Mouse (Mus musculus): ENCODE results near the gene Panx1. TPM values are rescaled to one million over a fixed set of nuclear protein-coding genes. Genes with fewer than 3 reads are reported as not detected.

Gene Panx1
- total RNA-seq, 1 experiment, result 25.0 TPM

DNA sequence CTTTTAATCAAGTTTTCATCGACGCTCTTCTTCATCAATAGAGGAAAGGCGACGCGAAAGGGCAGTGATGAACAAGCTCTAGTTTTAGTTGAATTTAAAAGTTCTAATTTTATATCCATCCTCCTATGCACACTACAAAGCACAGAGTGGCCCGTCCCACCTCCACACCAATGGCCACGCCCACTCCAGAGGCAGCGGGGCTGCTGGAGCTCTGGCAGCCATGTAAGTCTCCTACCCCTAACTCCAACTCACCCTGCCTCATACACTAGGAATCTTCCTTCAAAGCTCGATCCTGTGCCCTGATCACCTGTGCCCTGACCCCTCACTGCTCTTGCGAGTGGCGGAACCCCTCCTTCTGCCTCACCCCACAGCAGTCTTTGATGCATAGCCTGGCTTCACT, 3.7 kb downstream of the Panx1 start:
- in situ Hi-C loops (cut with MboI; ENCODE audit: low sequenced_read_pairs in 2 of 2, unreplicated experiment in 2 of 2), result no loop called here
- Histone ChIP-seq H3K36me3 (ENCODE audit: control insufficient read depth, insufficient read depth, low read length, poor library complexity, severe bottlenecking) (no peaks in the 10 kb centered on the region), H3K9me3 (ENCODE audit: control insufficient read depth, insufficient read depth, low read depth, low read length) (no peaks in the 10 kb centered on the region)

DNA sequence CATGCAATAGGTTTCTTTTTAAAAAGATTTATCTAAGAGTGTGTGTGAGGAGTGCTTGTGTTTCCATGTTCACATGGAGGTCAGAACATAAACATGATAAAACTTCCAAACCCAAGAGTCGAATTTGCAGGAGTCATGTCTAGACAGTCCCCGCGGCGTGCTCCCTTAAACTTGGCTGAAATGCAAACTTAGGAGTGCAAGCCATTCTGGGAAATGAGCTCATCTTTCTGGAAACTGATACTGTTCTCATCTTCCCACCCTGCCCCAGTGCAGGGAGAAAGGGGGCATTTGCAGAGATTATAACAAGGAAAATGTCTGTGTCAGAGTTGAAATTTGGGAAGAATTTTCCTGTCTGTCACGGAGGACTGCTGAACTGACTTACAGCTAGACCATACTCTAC, 5.4 kb downstream of the Panx1 start:
- no peak for DNase-seq (ENCODE audit: low read depth, low spot score)
- Histone ChIP-seq H3K9me3 (ENCODE audit: control insufficient read depth, insufficient read depth, low read depth, low read length) (no peaks in the 10 kb centered on the region), H3K27ac (ENCODE audit: insufficient read depth, low read depth, low read length, poor library complexity, severe bottlenecking) (no peak overlapping the region), H3K4me1 (ENCODE audit: control insufficient read depth in 2 of 2, insufficient read depth in 2 of 2, low read length in 2 of 2, poor library complexity in 1 of 2) (peaks cover 0 to 2% of the 10 kb centered on the region in 2 experiments; a peak in 1 of 4 replicates), H3K9ac (ENCODE audit: insufficient read depth, low read depth, low read length, poor library complexity, severe bottlenecking) (no peak overlapping the region), H3K36me3 (ENCODE audit: control insufficient read depth, insufficient read depth, low read length, poor library complexity, severe bottlenecking) (no peaks in the 10 kb centered on the region), H3K4me3 (ENCODE audit: insufficient read depth in 1 of 2, low read depth in 1 of 2, low read length in 2 of 2, poor library complexity in 1 of 2, severe bottlenecking in 1 of 2) (no peak overlapping the region)
- in situ Hi-C loops (cut with MboI; ENCODE audit: low sequenced_read_pairs in 2 of 2, unreplicated experiment in 2 of 2), result no loop called here
- TF ChIP-seq HCFC1 (IDR thresholded peaks at IDR 0.05; ENCODE audit: borderline replicate concordance, insufficient read depth, low read length) (no peak), ZC3H11A (IDR thresholded peaks at IDR 0.05; ENCODE audit: borderline replicate concordance, low read depth, low read length) (no peak), CHD2 (IDR thresholded peaks at IDR 0.05; ENCODE audit: low read depth, low read length) (no peak), ZNF384 (IDR thresholded peaks at IDR 0.05; ENCODE audit: low read depth, low read length) (no peak), MAFK (IDR thresholded peaks at IDR 0.05; ENCODE audit: insufficient read depth, low read depth, low read length) (no peak)

More for the DNA sequence above, 3.7 kb downstream of the Panx1 start:
- peaks cover 0 to 2% of the 10 kb centered on the region in 2 experiments; a peak in 1 of 4 replicates for H3K4me1 ChIP-seq (ENCODE audit: control insufficient read depth in 2 of 2, insufficient read depth in 2 of 2, low read length in 2 of 2, poor library complexity in 1 of 2)
- TF ChIP-seq ZNF384 (IDR thresholded peaks at IDR 0.05; ENCODE audit: low read depth, low read length) (no peak), ZC3H11A (IDR thresholded peaks at IDR 0.05; ENCODE audit: borderline replicate concordance, low read depth, low read length) (no peak), MAFK (IDR thresholded peaks at IDR 0.05; ENCODE audit: insufficient read depth, low read depth, low read length) (no peak)
- no peak for DNase-seq (ENCODE audit: low read depth, low spot score)
- H3K27ac ChIP-seq (ENCODE audit: insufficient read depth, low read depth, low read length, poor library complexity, severe bottlenecking), result no peak overlapping the region
- no peak overlapping the region for H3K4me3 ChIP-seq (ENCODE audit: insufficient read depth in 1 of 2, low read depth in 1 of 2, low read length in 2 of 2, poor library complexity in 1 of 2, severe bottlenecking in 1 of 2)
- H3K9ac ChIP-seq (ENCODE audit: insufficient read depth, low read depth, low read length, poor library complexity, severe bottlenecking), result no peak overlapping the region

DNA sequence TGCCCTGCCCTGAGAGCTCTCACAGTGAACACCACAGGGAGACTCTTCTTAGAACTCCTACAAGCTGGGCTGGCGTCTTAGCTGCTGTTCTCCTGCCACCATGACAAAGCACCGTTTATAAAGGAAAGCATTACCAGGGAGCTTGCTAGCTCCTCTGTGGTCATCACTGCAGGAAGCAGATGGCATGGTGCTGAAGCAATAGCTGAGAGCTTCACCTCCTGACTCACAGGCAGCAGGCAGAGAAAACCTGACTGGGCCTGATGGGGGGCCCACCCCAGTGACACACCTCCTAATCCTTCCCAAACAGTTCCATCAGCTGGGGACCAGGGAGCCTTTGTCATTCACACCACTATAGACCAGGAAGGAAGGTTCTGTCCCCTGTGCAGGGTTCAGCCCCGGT, 7.6 kb downstream of the Panx1 start:
- H3K27ac ChIP-seq (ENCODE audit: insufficient read depth, low read depth, low read length, poor library complexity, severe bottlenecking), result no peak overlapping the region
- H3K4me3 ChIP-seq (ENCODE audit: insufficient read depth in 1 of 2, low read depth in 1 of 2, low read length in 2 of 2, poor library complexity in 1 of 2, severe bottlenecking in 1 of 2), result no peak overlapping the region
- H3K4me1 ChIP-seq (ENCODE audit: control insufficient read depth in 2 of 2, insufficient read depth in 2 of 2, low read length in 2 of 2, poor library complexity in 1 of 2), result peaks cover 0 to 5% of the 10 kb centered on the region in 2 experiments; a peak in 1 of 4 replicates
- no peak for TF ChIP-seq HCFC1 (IDR thresholded peaks at IDR 0.05; ENCODE audit: borderline replicate concordance, insufficient read depth, low read length)
- no peak for TF ChIP-seq MAFK (IDR thresholded peaks at IDR 0.05; ENCODE audit: insufficient read depth, low read depth, low read length)
- no peak for TF ChIP-seq ZC3H11A (IDR thresholded peaks at IDR 0.05; ENCODE audit: borderline replicate concordance, low read depth, low read length)
- TF ChIP-seq ZNF384 (IDR thresholded peaks at IDR 0.05; ENCODE audit: low read depth, low read length), result no peak
- no peak for TF ChIP-seq CHD2 (IDR thresholded peaks at IDR 0.05; ENCODE audit: low read depth, low read length)
- no peaks in the 10 kb centered on the region for H3K9me3 ChIP-seq (ENCODE audit: control insufficient read depth, insufficient read depth, low read depth, low read length)
- no peaks in the 10 kb centered on the region; the same call in 1 of the 2 replicates for H3K36me3 ChIP-seq (ENCODE audit: control insufficient read depth, insufficient read depth, low read length, poor library complexity, severe bottlenecking)
- in situ Hi-C loops (cut with MboI; ENCODE audit: low sequenced_read_pairs in 2 of 2, unreplicated experiment in 2 of 2), result no loop called here
- DNase-seq (ENCODE audit: low read depth, low spot score), result no peak
- H3K9ac ChIP-seq (ENCODE audit: insufficient read depth, low read depth, low read length, poor library complexity, severe bottlenecking), result no peak overlapping the region

DNA sequence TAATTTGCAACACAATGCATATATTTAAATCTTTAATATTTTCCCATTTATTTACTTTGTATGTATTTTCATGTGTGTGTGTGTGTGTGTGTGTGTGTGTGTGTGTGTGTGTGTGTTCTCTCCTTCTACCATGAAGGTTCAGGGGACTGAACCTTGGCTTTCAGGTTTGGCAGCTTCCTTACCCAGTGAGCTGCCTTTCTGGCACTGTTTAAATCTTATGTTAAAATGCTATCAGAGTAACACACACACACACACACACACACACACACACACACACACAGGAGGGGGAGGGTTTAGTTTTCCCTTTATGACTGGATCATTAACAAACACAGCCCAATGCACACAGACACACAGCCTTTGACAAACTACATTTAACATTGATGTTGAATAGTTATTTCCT, 8.0 kb downstream of the Panx1 start:
- Histone ChIP-seq H3K4me1 (ENCODE audit: control insufficient read depth in 2 of 2, insufficient read depth in 2 of 2, low read length in 2 of 2, poor library complexity in 1 of 2) (peaks cover 0 to 5% of the 10 kb centered on the region in 2 experiments; a peak in 1 of 4 replicates), H3K9me3 (ENCODE audit: control insufficient read depth, insufficient read depth, low read depth, low read length) (no peaks in the 10 kb centered on the region), H3K9ac (ENCODE audit: insufficient read depth, low read depth, low read length, poor library complexity, severe bottlenecking) (no peak overlapping the region), H3K27ac (ENCODE audit: insufficient read depth, low read depth, low read length, poor library complexity, severe bottlenecking) (no peak overlapping the region), H3K4me3 (ENCODE audit: insufficient read depth in 1 of 2, low read depth in 1 of 2, low read length in 2 of 2, poor library complexity in 1 of 2, severe bottlenecking in 1 of 2) (no peak overlapping the region), H3K36me3 (ENCODE audit: control insufficient read depth, insufficient read depth, low read length, poor library complexity, severe bottlenecking) (peaks cover 2% of the 10 kb centered on the region; the same call in 1 of the 2 replicates)
- DNase-seq (ENCODE audit: low read depth, low spot score), result no peak
- TF ChIP-seq ZC3H11A (IDR thresholded peaks at IDR 0.05; ENCODE audit: borderline replicate concordance, low read depth, low read length) (no peak), CHD2 (IDR thresholded peaks at IDR 0.05; ENCODE audit: low read depth, low read length) (no peak), HCFC1 (IDR thresholded peaks at IDR 0.05; ENCODE audit: borderline replicate concordance, insufficient read depth, low read length) (no peak), ZNF384 (IDR thresholded peaks at IDR 0.05; ENCODE audit: low read depth, low read length) (no peak), MAFK (IDR thresholded peaks at IDR 0.05; ENCODE audit: insufficient read depth, low read depth, low read length) (no peak)
- in situ Hi-C loops (cut with MboI; ENCODE audit: low sequenced_read_pairs in 2 of 2, unreplicated experiment in 2 of 2), result no loop called here

DNA sequence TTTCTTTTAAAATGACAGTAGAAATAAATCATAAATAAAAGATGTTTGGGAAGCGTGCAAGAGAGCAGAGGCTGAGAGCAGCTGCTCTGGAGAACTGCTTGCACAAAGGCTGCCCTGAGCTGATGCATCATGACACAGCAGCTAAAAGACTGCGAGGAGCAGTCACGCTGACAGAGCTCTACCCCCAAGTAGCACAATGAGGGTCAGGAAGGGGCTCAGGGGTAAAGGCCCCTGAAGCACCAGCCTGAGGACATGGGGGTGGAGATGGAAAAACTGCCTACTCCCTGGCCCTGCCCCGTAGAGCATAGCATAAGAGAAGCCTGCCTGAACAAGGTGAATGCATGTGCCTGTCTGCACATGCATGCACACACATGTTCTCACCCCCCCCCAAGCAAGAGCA, 8.5 kb downstream of the Panx1 start:
- in situ Hi-C loops (cut with MboI; ENCODE audit: low sequenced_read_pairs in 2 of 2, unreplicated experiment in 2 of 2), result no loop called here
- no peak overlapping the region for H3K27ac ChIP-seq (ENCODE audit: insufficient read depth, low read depth, low read length, poor library complexity, severe bottlenecking)

More for the DNA sequence above, 8.5 kb downstream of the Panx1 start:
- DNase-seq (ENCODE audit: low read depth, low spot score), result no peak
- H3K9ac ChIP-seq (ENCODE audit: insufficient read depth, low read depth, low read length, poor library complexity, severe bottlenecking), result no peak overlapping the region
- H3K4me3 ChIP-seq (ENCODE audit: insufficient read depth in 1 of 2, low read depth in 1 of 2, low read length in 2 of 2, poor library complexity in 1 of 2, severe bottlenecking in 1 of 2), result no peak overlapping the region
- H3K4me1 ChIP-seq (ENCODE audit: control insufficient read depth in 2 of 2, insufficient read depth in 2 of 2, low read length in 2 of 2, poor library complexity in 1 of 2), result peaks cover 0 to 5% of the 10 kb centered on the region in 2 experiments; a peak in 1 of 4 replicates
- H3K36me3 ChIP-seq (ENCODE audit: control insufficient read depth, insufficient read depth, low read length, poor library complexity, severe bottlenecking), result peaks cover 3% of the 10 kb centered on the region; the same call in 1 of the 2 replicates
- no peak for TF ChIP-seq ZNF384 (IDR thresholded peaks at IDR 0.05; ENCODE audit: low read depth, low read length)
- TF ChIP-seq ZC3H11A (IDR thresholded peaks at IDR 0.05; ENCODE audit: borderline replicate concordance, low read depth, low read length), result no peak
- no peak for TF ChIP-seq MAFK (IDR thresholded peaks at IDR 0.05; ENCODE audit: insufficient read depth, low read depth, low read length)
- no peaks in the 10 kb centered on the region for H3K9me3 ChIP-seq (ENCODE audit: control insufficient read depth, insufficient read depth, low read depth, low read length)

Measured in ES-E14 (cell line).